Mouse (Mus musculus) skeletal muscle tissue, adult 2 months (tissue): ENCODE results near the gene Lpin1.
A peak's percentile ranks its signal among the peaks of the same experiment; 100 is the strongest.

Experiments
- DNase-seq: peaks from one replicate; pipeline ENCODE4 v3.0.0-alpha.2; 2012; ENCODE audit warnings: low read depth, low spot score

The Lpin1 gene

GRCm38 (mm10) chr12:16619453-16619852 is 8.7 kb upstream of the Lpin1 start:
- DNase-seq = no peak

GRCm38 (mm10) chr12:16618512-16619274 is 7.9 kb upstream of the Lpin1 start:
- peak; percentile 100 for DNase-seq

GRCm38 (mm10) chr12:16615738-16616137 is 5.0 kb upstream of the Lpin1 start:
- no peak for DNase-seq

- DNase-seq = no peak
These were observed 3.8 kb upstream of the Lpin1 start for GRCm38 (mm10) chr12:16614556-16614955.

- DNase-seq = no peak
These were observed 5.1 kb downstream of the Lpin1 start for GRCm38 (mm10) chr12:16605624-16606023.

GRCm38 (mm10) chr12:16602271-16602670 is 8.5 kb downstream of the Lpin1 start:
- DNase-seq = no peak

GRCm38 (mm10) chr12:16600374-16600773 is 10.4 kb downstream of the Lpin1 start:
- DNase-seq = no peak

GRCm38 (mm10) chr12:16599359-16599758 is 11.4 kb downstream of the Lpin1 start:
- no peak for DNase-seq

GRCm38 (mm10) chr12:16593761-16594160 is 17.0 kb downstream of the Lpin1 start:
- DNase-seq = peak; percentile 88

GRCm38 (mm10) chr12:16593014-16593413 is 17.8 kb downstream of the Lpin1 start:
- peak; percentile 88 for DNase-seq

GRCm38 (mm10) chr12:16592451-16592850 is 18.3 kb downstream of the Lpin1 start:
- no peak for DNase-seq

- DNase-seq = peak; percentile 55
These were observed 19.1 kb downstream of the Lpin1 start for GRCm38 (mm10) chr12:16591453-16592200.

GRCm38 (mm10) chr12:16589966-16590365 is 20.8 kb downstream of the Lpin1 start:
- DNase-seq = no peak

- peak; percentile 78 for DNase-seq
These were observed 21.4 kb downstream of the Lpin1 start for GRCm38 (mm10) chr12:16589204-16589949.

- DNase-seq = no peak
These were observed 22.2 kb downstream of the Lpin1 start for GRCm38 (mm10) chr12:16588396-16589042.

GRCm38 (mm10) chr12:16587767-16588166 is 23.0 kb downstream of the Lpin1 start:
- no peak for DNase-seq

- peak; percentile 78 for DNase-seq
These were observed 23.7 kb downstream of the Lpin1 start for GRCm38 (mm10) chr12:16587111-16587510.

- no peak for DNase-seq
These were observed 25.8 kb downstream of the Lpin1 start for GRCm38 (mm10) chr12:16584964-16585363.

- DNase-seq = no peak
These were observed 26.6 kb downstream of the Lpin1 start for GRCm38 (mm10) chr12:16584035-16584682.

GRCm38 (mm10) chr12:16583313-16583712 is 27.5 kb downstream of the Lpin1 start:
- DNase-seq = no peak

- DNase-seq = no peak
These were observed 30.5 kb downstream of the Lpin1 start for GRCm38 (mm10) chr12:16580306-16580705.
